Comparison of ENCODE assay signal across 8 mouse cellular contexts in genomic region chr5:125134391-125134790, GRCm38 (mm10). TPM values are rescaled to one million over a fixed set of nuclear protein-coding genes. Genes with fewer than 3 reads are reported as not detected.
DNase-seq lines count a peak whose midpoint lies in the region; ATAC-seq and TF ChIP-seq lines count a peak whose summit lies in the region.

No protein-coding gene starts in this region.

- no peaks in the 10 kb centered on the region for H3K36me3 ChIP-seq in kidney, adult 2 months (ENCODE audit: control insufficient read depth, insufficient read depth, low read length)
- H3K36me3 ChIP-seq in heart, embryonic 10.5 days = 0 out of 2 replicates have a peak, but pooled peaks cover 6% of the 10 kb centered on the region
- 0 out of 2 replicates have a peak, but pooled peaks cover 6% of the 10 kb centered on the region for H3K36me3 ChIP-seq in limb, embryonic 15.5 days

- TF ChIP-seq POLR2A in kidney, adult 2 months (IDR thresholded peaks at IDR 0.05; ENCODE audit: low read depth, low read length) = no peak

- H3K4me2 ChIP-seq in limb, embryonic 15.5 days = no peak overlapping the region

- no peaks in the 10 kb centered on the region for H3K27me3 ChIP-seq in kidney, adult 2 months (replicated peaks; ENCODE audit: control insufficient read depth, insufficient read depth, low read length)
- no peaks in the 10 kb centered on the region for H3K27me3 ChIP-seq in heart, embryonic 10.5 days (ENCODE audit: insufficient read depth, poor library complexity, severe bottlenecking)
- no peaks in the 10 kb centered on the region for H3K27me3 ChIP-seq in limb, embryonic 15.5 days

- DNase-seq in kidney, adult 2 months = peak; percentile 28
- no peak for DNase-seq in kidney, adult 11 months
- DNase-seq in adrenal gland, adult 18-20 months (ENCODE audit: low spot score in 2 of 2) = peak; percentile 69 to 74
- no peak for DNase-seq in heart, embryonic 10.5 days (ENCODE audit: low spot score)
- no peak for DNase-seq in right cerebral cortex, postnatal 25 days
- DNase-seq in spleen, postnatal 4 days (ENCODE audit: low spot score in 2 of 2) = no peak

- peak overlapping the region; percentile 4; the same call in 1 of the 2 replicates for H3K27ac ChIP-seq in kidney, adult 2 months (ENCODE audit: insufficient read depth, low read depth, low read length)
- H3K27ac ChIP-seq in heart, embryonic 10.5 days = peak overlapping the region; percentile 86
- peak overlapping the region; percentile 83 for H3K27ac ChIP-seq in limb, embryonic 15.5 days

- ATAC-seq in limb, embryonic 15.5 days (ENCODE audit: insufficient number of reproducible peaks, low FRiP score, low TSS enrichment, low read depth) = peak; percentile 41
- no peak for ATAC-seq in megakaryocyte, adult 5-6 weeks (ENCODE audit: poor library complexity, severe bottlenecking)

- H3K9ac ChIP-seq in limb, embryonic 15.5 days = no peak overlapping the region

- H3K4me3 ChIP-seq in kidney, adult 2 months (ENCODE audit: insufficient read depth, low read depth, low read length) = no peak overlapping the region
- H3K4me3 ChIP-seq in heart, embryonic 10.5 days = peak overlapping the region; percentile 34
- no peak overlapping the region for H3K4me3 ChIP-seq in limb, embryonic 15.5 days

- 32% methylated on average over 7 of the region's 7 CpGs for WGBS in kidney, adult 2 months
- 41% methylated on average over 7 of the region's 7 CpGs for WGBS in heart, embryonic 10.5 days
- WGBS in limb, embryonic 15.5 days = 29% methylated on average over 7 of the region's 7 CpGs

- no peak for TF ChIP-seq CTCF in kidney, adult 2 months (conservative IDR thresholded peaks at IDR 0.05; ENCODE audit: insufficient read depth, insufficient read length, low read depth, low read length)

- H3K9me3 ChIP-seq in heart, embryonic 10.5 days = no peaks in the 10 kb centered on the region
- H3K9me3 ChIP-seq in limb, embryonic 15.5 days = no peaks in the 10 kb centered on the region

- H3K4me1 ChIP-seq in kidney, adult 2 months (ENCODE audit: control insufficient read depth, insufficient read depth, low read length) = peaks cover 43% of the 10 kb centered on the region
- H3K4me1 ChIP-seq in heart, embryonic 10.5 days = peaks cover 94% of the 10 kb centered on the region
- H3K4me1 ChIP-seq in limb, embryonic 15.5 days = peaks cover 94% of the 10 kb centered on the region

RNA-seq across cellular contexts. Expression of gene Ncor2, which starts 44.6 kb away (rescaled TPM):
- polyA plus RNA-seq in kidney, adult 2 months (2012; rRNA removed) = 32.0 and 38.8 TPM in 2 replicates
- total RNA-seq in adrenal gland, adult 18-20 months (2021) = 100 to 1,000 TPM; 195 to 242 TPM
- polyA plus RNA-seq in heart, embryonic 10.5 days (2016; fragmentation: Nextera tagmentation; extraction: Ambion mirVana) = 17.8 and 23.3 TPM in 2 replicates
- polyA plus RNA-seq in limb, embryonic 15.5 days (2015; fragmentation: Nextera tagmentation; extraction: Ambion mirVana) = 32.7 and 34.1 TPM in 2 replicates
- 87.7 and 107 TPM in 2 replicates for total RNA-seq in megakaryocyte, adult 5-6 weeks (2015)
- total RNA-seq in megakaryocyte, adult 5-6 weeks (2017) = 15.0 and 21.5 TPM in 2 replicates

Comparison
In these comparisons a context has a peak if more than half of its experiments do, and no peak if none do; other contexts are left out.
1. DNase-seq: peak in kidney, adult 2 months (single experiment) and adrenal gland, adult 18-20 months (2 of 2); none in kidney, adult 11 months (single experiment), heart, embryonic 10.5 days (single experiment), right cerebral cortex, postnatal 25 days (single experiment) and spleen, postnatal 4 days (0 of 2).
2. H3K27ac ChIP-seq: peak in every context shown above with its lines; median percentile 86 in heart, embryonic 10.5 days; 83 in limb, embryonic 15.5 days; 4 in kidney, adult 2 months.